Mouse (Mus musculus): ENCODE measurements around the gene Pex12.

- TF ChIP-seq POLR2A (IDR thresholded peaks at IDR 0.05; ENCODE audit: borderline replicate concordance, extremely low read depth, insufficient read depth, insufficient read length, poor library complexity, severe bottlenecking) (peak; percentile 57; the same call in 1 of the 2 replicates), CTCF (IDR thresholded peaks at IDR 0.05; ENCODE audit: borderline replicate concordance, extremely low read depth, insufficient read depth, insufficient read length) (no peak)
These were observed 31.0 kb downstream of the Pex12 start for GRCm38 (mm10) chr11:83271151-83271950.
